Mouse (Mus musculus) olfactory bulb, adult 2 months (tissue): ENCODE measurements around the gene Grk3.

Source experiments
- CTCF ChIP-seq: fragments of 200-500 bp; IDR thresholded peaks from 2 replicates; pipeline ENCODE4 v1.5.1; 2012; ENCODE audit warnings: low read depth, mild to moderate bottlenecking, low read length, moderate library complexity; ENCODE audit not compliant: insufficient read depth
- POLR2A ChIP-seq: fragments of 200-500 bp; IDR thresholded peaks from 2 replicates; pipeline ENCODE4 v1.6.1; 2012; ENCODE audit warnings: mild to moderate bottlenecking, low read depth, low read length, moderate library complexity; ENCODE audit not compliant: insufficient read depth

- TF ChIP-seq CTCF: no peak
- no peak for TF ChIP-seq POLR2A
These were observed 80.2 kb downstream of the Grk3 start for GRCm38 (mm10) chr5:112935436-112935835.
